In genomic region chr5:81621715-81622114, GRCm38 (mm10) we compare ENCODE assay signal across 21 mouse cellular contexts.
DNase-seq lines count a peak whose midpoint lies in the region; ATAC-seq and TF ChIP-seq lines count a peak whose summit lies in the region.
"Had no signal": no experiment of that assay in that cellular context is flagged by ENCODE, and none has a peak within 500 bp of the region (broad histone marks: within the 10 kb centered on the region; RNA-seq: fewer than 3 reads in every experiment).

No protein-coding gene starts in this region.

- H3K27ac ChIP-seq in layer of hippocampus, adult 2 months, result no peak overlapping the region
- H3K27ac ChIP-seq: embryonic facial prominence, embryonic 13.5 days; embryonic facial prominence, embryonic 15.5 days; forebrain, embryonic 10.5 days; forebrain, embryonic 12.5 days; forebrain, embryonic 15.5 days had no signal

- no peak for DNase-seq in frontal cortex, adult 2 months (ENCODE audit: extremely low spot score in 1 of 2, low spot score in 1 of 2)
- DNase-seq in layer of hippocampus, adult 2 months (ENCODE audit: low spot score in 2 of 2), result no peak
- no peak for DNase-seq in layer of hippocampus, postnatal 10 days (ENCODE audit: low spot score in 2 of 2)
- DNase-seq in adipocyte (ENCODE audit: low spot score), result peak; percentile 27
- DNase-seq in adrenal gland, postnatal 25 days, result no peak
- DNase-seq: adrenal gland, adult 8-10 months; adrenal gland, postnatal 14 days; cerebellum, adult 11 months; cerebellum, adult 18-20 months; cerebellum, adult 8-10 months; cerebellum, adult 9-11 months; cerebellum, postnatal 14 days; cerebellum, postnatal 36 days; embryo, embryonic 11 days had no signal

- peak; percentile 51 for TF ChIP-seq CTCF in layer of hippocampus, adult 2 months (conservative IDR thresholded peaks at IDR 0.05)

- no peak overlapping the region for H3K4me3 ChIP-seq in layer of hippocampus, adult 2 months
- H3K4me3 ChIP-seq: embryonic facial prominence, embryonic 13.5 days; embryonic facial prominence, embryonic 15.5 days; erythroblast, embryonic 14.5 days; forebrain, embryonic 10.5 days; forebrain, embryonic 12.5 days; forebrain, embryonic 15.5 days had no signal

- ATAC-seq in frontal cortex, adult (ENCODE audit: low TSS enrichment), result peak; percentile 70; the same call in 1 of the 2 replicates
- ATAC-seq: forebrain, embryonic 15.5 days had no signal
